Mouse (Mus musculus) kidney, embryonic 15.5 days (tissue): ENCODE results near the gene Rassf3. TPM values are rescaled to one million over a fixed set of nuclear protein-coding genes. Genes with fewer than 3 reads are reported as not detected.

Experiments
- ATAC-seq: fragments of 200-750 bp; cut with Nextera tagmentation; replicated peaks from 2 replicates; pipeline ENCODE4 v1.8.0; 2017; ENCODE audit warnings: moderate TSS enrichment; ENCODE audit not compliant: low FRiP score
- H3K27ac ChIP-seq: fragments of 300-500 bp; sonication (generic); 2 replicates; pipeline ENCODE4 v1.5.1; 2015; ENCODE audit warnings: mild to moderate bottlenecking, inconsistent platforms
- H3K27me3 ChIP-seq: fragments of 300-500 bp; sonication (generic); 2 replicates; pipeline ENCODE4 v1.6.1; 2015; ENCODE audit warnings: inconsistent platforms
- H3K36me3 ChIP-seq: fragments of 300-500 bp; sonication (generic); 2 replicates; pipeline ENCODE4 v1.6.1; 2015; ENCODE audit warnings: inconsistent platforms
- H3K4me1 ChIP-seq: fragments of 300-500 bp; sonication (generic); 2 replicates; pipeline ENCODE4 v1.6.1; 2015; ENCODE audit warnings: inconsistent platforms
- H3K4me2 ChIP-seq: fragments of 300-500 bp; sonication (generic); 2 replicates; pipeline ENCODE4 v1.6.1; 2015; ENCODE audit warnings: moderate library complexity, mild to moderate bottlenecking, inconsistent platforms
- H3K4me3 ChIP-seq: fragments of 300-500 bp; sonication (generic); replicated peaks from 2 replicates; pipeline ENCODE4 v1.5.1; 2015; ENCODE audit warnings: mild to moderate bottlenecking, inconsistent platforms
- H3K9ac ChIP-seq: fragments of 300-500 bp; sonication (generic); 2 replicates; pipeline ENCODE4 v1.6.1; 2015; ENCODE audit warnings: mild to moderate bottlenecking, inconsistent platforms
- H3K9me3 ChIP-seq: fragments of 300-500 bp; sonication (generic); replicated peaks from 2 replicates; pipeline ENCODE4 v1.6.1; 2016; ENCODE audit warnings: inconsistent platforms
- WGBS: fragments of 180-500 bp; shearing (Covaris S2); methylation state at CpG from one replicate; pipeline ENCODE4 v1.1.7; 2015; ENCODE audit warnings: mixed read lengths; 5-methylcytosine and 5-hydroxymethylcytosine counted together
- polyA plus RNA-seq: library from polyadenylated mRNA; unstranded; fragments of >200 nt; fragmentation: Nextera tagmentation; extraction: Ambion mirVana; gene quantifications from 2 replicates; pipeline ENCODE4 v1.2.1, GENCODE M21; 2015

The Rassf3 gene
- polyA plus RNA-seq, 1 experiment from 2014 or later: 13.8 TPM

DNA sequence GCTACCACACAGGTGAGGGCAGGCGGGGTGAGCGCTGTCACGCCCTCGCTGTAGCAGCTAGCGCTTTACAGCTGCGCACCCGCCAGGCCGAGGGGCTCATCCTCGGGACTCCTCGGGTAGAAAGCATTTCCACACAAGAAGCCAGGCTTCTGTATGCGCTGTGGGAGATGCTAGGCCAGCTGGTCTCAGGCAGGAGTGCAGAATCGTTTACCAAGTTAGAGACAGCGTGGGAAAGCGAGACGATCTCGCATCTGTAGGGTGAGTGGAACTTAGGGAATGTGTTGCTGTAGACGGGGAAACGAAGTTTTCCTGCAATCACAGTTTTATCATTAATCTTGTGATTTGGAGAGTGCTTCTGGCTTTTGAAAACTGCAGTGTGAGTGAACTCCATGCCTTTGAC lies 94.9 kb downstream of the Rassf3 start:
- no peak overlapping the region for H3K4me3 ChIP-seq
- H3K36me3 ChIP-seq: peaks cover 92% of the 10 kb centered on the region
- H3K9ac ChIP-seq: no peak overlapping the region
- H3K4me1 ChIP-seq: peaks cover 10% of the 10 kb centered on the region
- H3K4me2 ChIP-seq: no peak overlapping the region
- no peaks in the 10 kb centered on the region for H3K27me3 ChIP-seq
- H3K27ac ChIP-seq: no peak overlapping the region
- ATAC-seq: no peak
- 92% methylated on average over 18 of the region's 18 CpGs for WGBS
- H3K9me3 ChIP-seq: no peaks in the 10 kb centered on the region

DNA sequence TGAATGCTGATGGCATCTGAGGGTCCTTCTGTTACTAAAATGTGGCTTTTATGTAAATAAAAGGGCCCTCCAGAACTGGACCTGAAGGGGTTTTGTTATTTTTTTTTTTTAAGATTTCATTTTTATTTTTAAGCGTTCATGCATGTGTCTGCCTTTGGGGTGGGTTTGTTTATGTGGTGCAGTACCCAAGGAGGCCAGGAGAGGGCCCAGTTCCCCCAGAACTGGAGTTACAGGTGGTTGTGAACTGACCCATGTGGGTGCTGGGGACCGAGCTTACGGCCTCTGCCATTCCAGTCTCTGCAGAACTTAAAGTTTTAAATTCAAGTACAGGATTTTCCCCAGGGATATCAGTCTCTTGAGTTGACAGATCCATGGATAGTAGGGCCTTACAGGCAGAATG lies 96.8 kb downstream of the Rassf3 start:
- Histone ChIP-seq H3K4me2 (no peak overlapping the region), H3K4me1 (peaks cover 28% of the 10 kb centered on the region), H3K36me3 (peaks cover 95% of the 10 kb centered on the region), H3K4me3 (no peak overlapping the region), H3K9me3 (no peaks in the 10 kb centered on the region), H3K27me3 (no peaks in the 10 kb centered on the region), H3K9ac (no peak overlapping the region), H3K27ac (no peak overlapping the region)
- WGBS: 100% methylated on average over 3 of the region's 3 CpGs
- no peak for ATAC-seq

DNA sequence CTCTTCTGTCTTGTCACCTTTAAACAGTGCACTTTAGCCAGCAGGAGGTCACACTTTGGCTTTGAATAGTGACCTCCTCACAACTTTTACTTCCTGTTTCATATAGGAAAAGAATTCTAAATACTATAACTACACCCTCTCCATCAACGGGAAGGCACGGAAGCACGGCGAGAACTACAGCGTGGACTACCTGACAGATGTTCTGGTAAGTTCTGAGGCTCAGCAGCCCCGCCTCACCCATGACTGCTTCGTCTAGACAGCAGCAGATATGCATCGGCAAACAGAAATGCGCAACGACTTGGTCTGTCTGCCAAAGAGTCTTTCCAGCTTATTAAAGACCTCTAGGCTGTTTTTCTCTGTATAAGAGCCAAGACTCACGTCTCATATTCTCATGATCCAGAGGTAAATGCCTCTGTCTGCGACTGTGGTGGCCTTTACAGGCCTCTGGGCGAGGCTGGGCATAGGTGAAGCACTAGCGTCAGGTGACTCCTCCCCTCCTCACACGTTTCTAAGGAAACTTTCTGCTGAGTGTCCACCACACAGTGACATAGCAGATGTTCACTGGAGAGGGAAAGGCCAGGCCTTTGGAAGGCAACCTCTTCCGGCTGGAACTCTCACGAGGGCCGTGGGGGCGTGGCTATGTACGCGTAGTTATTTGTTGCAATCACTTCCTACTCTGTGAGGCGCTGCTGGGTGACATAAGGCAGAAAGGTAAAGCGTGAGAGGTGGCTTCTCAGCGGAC lies 99.4 kb downstream of the Rassf3 start:
- 76% methylated on average over 24 of the region's 24 CpGs for WGBS
- Histone ChIP-seq H3K4me1 (peaks cover 35% of the 10 kb centered on the region), H3K9me3 (no peaks in the 10 kb centered on the region), H3K4me2 (no peak overlapping the region), H3K27me3 (no peaks in the 10 kb centered on the region), H3K4me3 (no peak overlapping the region), H3K9ac (no peak overlapping the region), H3K27ac (peak overlapping the region; percentile 7; the same call in 1 of the 2 replicates), H3K36me3 (peaks cover 87% of the 10 kb centered on the region)
- ATAC-seq: 0 out of 2 replicates have a peak, but pooled peaks have one; percentile 14

DNA sequence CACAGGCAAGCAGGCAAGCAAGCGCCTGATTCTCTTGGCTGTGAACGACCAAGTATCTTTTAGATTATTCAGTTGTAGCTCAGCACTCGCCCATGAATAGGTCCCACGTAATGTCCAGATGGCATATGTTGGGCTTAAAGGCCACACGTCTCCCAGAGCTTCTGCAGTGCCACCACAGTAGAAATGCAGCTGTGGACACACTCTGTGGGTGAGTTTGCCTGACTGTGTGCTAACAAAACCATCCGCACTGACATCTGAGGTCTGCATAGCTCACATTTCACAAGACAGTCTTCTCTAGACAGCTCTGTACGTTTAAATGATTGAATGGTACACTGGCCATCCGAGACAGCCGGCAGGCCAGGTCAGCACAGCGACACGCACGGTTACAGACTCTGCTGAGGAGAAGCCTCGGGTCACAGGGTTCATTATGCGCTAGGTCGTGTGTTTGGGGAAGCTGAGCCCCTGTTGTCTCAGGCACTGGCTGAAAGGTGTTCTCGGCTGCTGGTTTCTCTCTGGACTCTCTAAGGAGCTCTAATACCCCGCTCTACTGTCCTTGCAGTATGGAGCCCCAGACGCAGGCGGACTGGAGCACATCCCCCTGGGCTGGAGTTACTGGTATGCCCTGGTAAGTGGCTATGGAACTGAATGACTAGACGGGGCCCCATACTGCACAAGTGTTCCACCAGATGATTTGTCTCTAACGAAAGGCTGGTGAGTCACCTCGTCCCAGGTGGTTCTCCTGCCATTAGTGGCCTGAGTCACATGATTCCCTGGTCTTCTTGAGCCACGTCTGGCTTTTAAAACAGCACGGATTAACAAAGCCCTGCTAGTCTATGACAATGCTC lies 100.3 kb downstream of the Rassf3 start:
- Histone ChIP-seq H3K9me3 (no peaks in the 10 kb centered on the region), H3K27me3 (no peaks in the 10 kb centered on the region), H3K4me3 (no peak overlapping the region), H3K27ac (peak overlapping the region; percentile 23), H3K4me1 (peaks cover 35% of the 10 kb centered on the region), H3K4me2 (no peak overlapping the region), H3K36me3 (peaks cover 86% of the 10 kb centered on the region), H3K9ac (no peak overlapping the region)
- ATAC-seq: peak; percentile 86
- 43% methylated on average over 24 of the region's 24 CpGs for WGBS

DNA sequence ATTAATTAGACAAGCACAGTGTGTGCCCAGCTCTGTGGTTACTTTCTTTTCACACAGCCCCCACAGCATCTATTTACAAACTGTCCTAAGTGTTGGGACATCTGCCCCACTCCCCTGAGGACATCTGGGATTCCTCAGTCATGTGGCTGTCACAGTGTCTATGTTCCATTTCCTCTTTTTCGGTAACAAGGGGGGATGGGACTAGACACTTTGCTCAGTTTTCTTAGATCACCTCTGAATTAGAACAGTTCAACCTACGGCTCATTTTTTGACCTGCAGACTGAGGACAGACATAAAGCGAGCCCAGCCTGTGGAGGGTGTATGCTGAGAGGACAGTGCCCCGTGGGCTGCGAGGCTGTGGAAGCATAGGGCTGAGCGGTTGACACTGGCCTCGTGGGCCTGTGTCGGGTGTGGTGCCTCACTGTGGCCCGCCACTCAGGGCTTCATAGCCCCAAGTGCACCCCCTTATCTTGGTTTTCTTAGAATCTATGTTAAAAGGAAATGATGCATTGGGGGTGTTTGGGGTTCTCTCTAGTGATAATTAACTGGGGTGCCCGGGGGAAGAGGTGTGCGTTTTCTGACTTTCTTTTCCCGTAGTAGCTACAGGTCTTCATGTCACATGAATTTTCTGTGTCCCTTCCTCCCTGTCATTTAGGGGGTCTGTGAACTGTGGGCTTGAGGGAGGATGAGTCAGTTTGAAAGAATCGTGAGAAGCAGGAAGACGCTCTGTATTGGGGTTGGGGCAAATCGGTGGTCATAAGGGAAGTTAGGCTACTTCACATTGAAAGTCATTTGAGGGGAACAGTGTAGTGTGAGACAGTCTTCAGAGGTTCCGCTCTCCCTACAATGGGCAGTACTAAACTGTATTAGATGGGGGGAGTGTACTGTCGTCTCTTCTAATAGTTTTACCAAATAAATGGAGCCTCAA lies 101.2 kb downstream of the Rassf3 start:
- H3K27ac ChIP-seq: 0 out of 2 replicates have a peak overlapping the region, but pooled peaks have one; percentile 23
- H3K36me3 ChIP-seq: peaks cover 81% of the 10 kb centered on the region
- no peaks in the 10 kb centered on the region for H3K9me3 ChIP-seq
- H3K9ac ChIP-seq: no peak overlapping the region
- no peak for ATAC-seq
- peaks cover 35% of the 10 kb centered on the region for H3K4me1 ChIP-seq
- H3K4me3 ChIP-seq: no peak overlapping the region
- H3K4me2 ChIP-seq: no peak overlapping the region
- 76% methylated on average over 17 of the region's 17 CpGs for WGBS
- no peaks in the 10 kb centered on the region for H3K27me3 ChIP-seq

DNA sequence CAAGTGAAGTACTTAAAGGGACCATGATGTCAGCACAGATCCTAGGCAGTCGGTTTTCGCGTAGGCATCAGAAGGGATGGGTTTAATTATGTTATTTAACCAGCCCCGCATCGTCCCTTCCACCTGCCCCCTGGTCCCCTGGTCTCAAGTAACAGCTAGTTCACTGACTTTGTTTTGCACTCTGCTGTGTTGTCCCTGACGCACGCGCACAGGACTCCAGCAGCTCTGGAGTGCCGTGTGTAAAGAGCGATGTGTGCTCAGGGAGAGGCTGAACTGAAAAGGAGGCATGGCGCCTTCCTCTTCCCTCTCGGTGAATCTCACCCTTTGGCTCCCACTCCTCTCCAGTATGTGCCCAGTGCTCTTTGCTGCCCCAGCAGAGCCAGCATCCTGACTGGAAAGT lies 102.1 kb downstream of the Rassf3 start:
- Histone ChIP-seq H3K4me3 (no peak overlapping the region), H3K36me3 (peaks cover 79% of the 10 kb centered on the region), H3K27ac (no peak overlapping the region), H3K9me3 (no peaks in the 10 kb centered on the region), H3K9ac (no peak overlapping the region), H3K4me2 (no peak overlapping the region), H3K27me3 (no peaks in the 10 kb centered on the region), H3K4me1 (peaks cover 38% of the 10 kb centered on the region)
- WGBS: 56% methylated on average over 12 of the region's 12 CpGs
- no peak for ATAC-seq

DNA sequence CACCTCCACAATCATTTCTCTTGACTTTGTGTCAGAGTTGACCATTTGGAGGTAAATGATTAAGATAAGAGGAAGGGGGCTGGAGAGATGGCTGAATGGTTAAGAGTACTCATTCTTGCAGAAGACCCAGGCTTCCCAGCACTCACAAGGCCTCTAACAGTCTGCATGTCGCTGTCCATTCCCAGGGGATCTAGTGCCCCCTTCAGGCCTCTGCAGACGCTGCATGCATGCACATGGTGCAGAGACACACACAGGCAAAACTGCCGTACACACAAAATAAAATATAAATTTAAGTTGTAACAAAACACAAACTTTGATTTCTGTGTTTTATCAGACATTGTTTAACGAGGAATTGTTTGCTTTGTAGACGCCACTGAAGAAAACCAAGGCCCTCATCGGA lies 105.4 kb downstream of the Rassf3 start:
- Histone ChIP-seq H3K4me3 (no peak overlapping the region), H3K4me1 (peaks cover 38% of the 10 kb centered on the region), H3K27me3 (no peaks in the 10 kb centered on the region), H3K36me3 (peaks cover 54% of the 10 kb centered on the region), H3K27ac (no peak overlapping the region), H3K9ac (no peak overlapping the region), H3K9me3 (no peaks in the 10 kb centered on the region), H3K4me2 (no peak overlapping the region)
- no peak for ATAC-seq
- 94% methylated on average over 6 of the region's 6 CpGs for WGBS

DNA sequence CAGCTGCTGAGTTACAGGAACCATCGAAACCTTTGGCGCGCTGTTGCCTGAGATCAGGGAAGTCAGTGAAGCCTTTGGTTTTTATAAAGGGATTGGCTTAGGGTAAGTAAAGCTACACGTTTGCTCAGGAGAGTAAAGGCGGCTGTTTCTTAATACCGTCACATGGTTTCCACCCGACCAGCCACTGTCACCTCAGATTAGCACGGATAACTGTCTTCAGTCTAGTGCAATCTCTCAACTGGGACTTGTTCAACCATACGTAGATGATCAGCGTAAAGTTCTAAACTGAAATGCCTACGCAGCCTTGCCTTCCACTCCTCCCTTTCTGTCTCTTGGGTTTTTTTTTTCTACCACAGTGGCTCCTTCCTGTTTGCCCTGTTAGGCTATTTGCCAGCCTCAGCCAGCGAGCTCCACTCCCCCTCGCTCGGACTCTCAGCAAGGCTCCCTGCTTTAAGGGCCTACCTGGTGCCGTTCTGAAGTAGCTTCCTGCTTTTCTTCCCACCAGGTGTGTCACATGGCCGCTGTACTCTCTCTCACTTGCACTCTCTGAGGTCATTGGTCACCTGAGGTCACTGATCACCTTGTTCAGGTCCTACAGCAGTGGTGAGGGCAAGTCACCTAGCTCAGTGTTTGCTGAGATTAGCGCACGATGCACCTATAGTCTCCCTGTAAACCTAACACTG lies 107.2 kb downstream of the Rassf3 start:
- H3K4me2 ChIP-seq: no peak overlapping the region
- no peak for ATAC-seq
- H3K27me3 ChIP-seq: no peaks in the 10 kb centered on the region
- H3K9me3 ChIP-seq: no peaks in the 10 kb centered on the region
- no peak overlapping the region for H3K9ac ChIP-seq
- peaks cover 30% of the 10 kb centered on the region for H3K4me1 ChIP-seq
- peaks cover 39% of the 10 kb centered on the region for H3K36me3 ChIP-seq
- H3K4me3 ChIP-seq: no peak overlapping the region
- 88% methylated on average over 18 of the region's 18 CpGs for WGBS
- no peak overlapping the region for H3K27ac ChIP-seq

DNA sequence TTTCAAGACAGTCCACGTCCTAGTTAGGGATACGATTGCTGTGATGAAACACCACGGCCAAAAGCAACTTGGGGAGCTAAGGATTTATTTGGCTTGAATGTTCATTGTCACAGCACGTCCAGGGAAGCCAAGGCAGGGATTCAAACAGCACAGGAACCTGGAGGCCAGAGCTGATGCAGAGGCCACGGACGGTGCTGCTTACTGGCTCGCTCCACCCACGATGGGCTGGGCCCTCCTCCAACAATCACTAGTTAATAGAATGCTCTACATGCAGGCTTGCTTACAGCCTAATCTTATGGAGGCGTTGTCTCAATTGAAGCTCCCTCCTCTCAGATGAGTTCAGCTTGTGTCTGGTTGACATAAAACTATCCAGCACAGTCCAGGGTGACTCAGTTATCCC lies 108.4 kb downstream of the Rassf3 start:
- no peak overlapping the region for H3K4me3 ChIP-seq
- H3K9ac ChIP-seq: no peak overlapping the region
- H3K27me3 ChIP-seq: no peaks in the 10 kb centered on the region
- no peak for ATAC-seq
- no peak overlapping the region for H3K4me2 ChIP-seq
- H3K9me3 ChIP-seq: no peaks in the 10 kb centered on the region
- peaks cover 27% of the 10 kb centered on the region for H3K36me3 ChIP-seq
- H3K4me1 ChIP-seq: peaks cover 28% of the 10 kb centered on the region
- H3K27ac ChIP-seq: no peak overlapping the region
- WGBS: 85% methylated on average over 9 of the region's 9 CpGs

DNA sequence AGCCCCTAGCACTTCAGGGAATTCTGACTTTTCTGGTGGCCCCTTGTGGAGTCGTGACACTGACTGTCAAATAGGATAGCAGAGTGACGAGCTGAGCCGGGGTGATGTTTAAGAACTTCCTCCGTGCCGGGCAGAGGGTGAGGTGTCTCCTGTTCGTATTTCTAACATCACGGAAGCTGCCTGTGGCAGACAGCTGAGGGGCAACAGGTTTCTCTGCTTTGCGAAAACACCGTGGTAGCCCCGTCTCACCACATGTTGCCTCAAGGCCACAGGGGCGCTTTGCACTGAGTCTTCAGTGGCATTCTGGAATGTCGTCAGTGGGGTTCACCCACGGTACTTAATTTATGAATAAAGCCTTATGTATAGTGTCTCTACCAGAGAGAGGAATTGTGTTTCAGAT lies 108.9 kb downstream of the Rassf3 start:
- WGBS: 75% methylated on average over 13 of the region's 13 CpGs
- Histone ChIP-seq H3K9me3 (no peaks in the 10 kb centered on the region), H3K27ac (no peak overlapping the region), H3K4me3 (no peak overlapping the region), H3K27me3 (no peaks in the 10 kb centered on the region), H3K4me1 (peaks cover 28% of the 10 kb centered on the region), H3K4me2 (no peak overlapping the region), H3K36me3 (peaks cover 27% of the 10 kb centered on the region; the same call in 1 of the 2 replicates), H3K9ac (no peak overlapping the region)
- no peak for ATAC-seq

DNA sequence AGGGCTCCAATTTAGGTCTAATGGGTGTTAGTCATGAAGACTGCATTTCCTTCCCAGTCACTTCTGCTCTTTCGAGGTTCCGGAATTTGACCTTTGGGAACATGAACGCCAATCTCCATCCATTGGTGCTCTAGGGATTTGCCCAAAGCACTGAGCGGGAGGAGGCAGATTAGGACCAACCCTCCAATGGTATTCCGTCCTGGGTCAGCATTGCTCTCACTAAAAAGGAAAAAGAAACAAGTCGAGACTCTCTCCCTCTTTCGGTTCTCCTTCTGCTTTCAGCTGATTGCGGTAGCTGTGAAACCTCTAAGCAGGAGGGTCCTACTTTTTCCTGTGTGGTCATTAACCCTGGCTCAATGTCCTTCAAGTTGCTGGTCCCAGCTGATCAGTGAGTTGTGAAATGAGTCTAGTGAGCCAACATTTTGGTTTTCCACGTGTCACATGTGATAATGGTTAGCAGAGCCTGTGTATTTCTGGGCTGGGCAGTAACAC lies 110.3 kb downstream of the Rassf3 start:
- no peak for ATAC-seq
- 8% methylated on average over 9 of the region's 9 CpGs for WGBS
- H3K36me3 ChIP-seq: peaks cover 16% of the 10 kb centered on the region; the same call in 1 of the 2 replicates
- H3K4me1 ChIP-seq: peaks cover 28% of the 10 kb centered on the region
- H3K9ac ChIP-seq: peak overlapping the region; percentile 74
- H3K9me3 ChIP-seq: no peaks in the 10 kb centered on the region
- no peak overlapping the region for H3K27ac ChIP-seq
- peak overlapping the region; percentile 75 for H3K4me3 ChIP-seq
- peak overlapping the region; percentile 73 for H3K4me2 ChIP-seq
- H3K27me3 ChIP-seq: no peaks in the 10 kb centered on the region
